Mouse (Mus musculus) olfactory bulb, adult 2 months (tissue): ENCODE measurements around the gene Vcl.

ENCODE experiments used
- CTCF ChIP-seq: fragments of 200-500 bp; IDR thresholded peaks from 2 replicates; pipeline ENCODE4 v1.5.1; 2012; ENCODE audit warnings: low read depth, mild to moderate bottlenecking, low read length, moderate library complexity; ENCODE audit not compliant: insufficient read depth
- POLR2A ChIP-seq: fragments of 200-500 bp; IDR thresholded peaks from 2 replicates; pipeline ENCODE4 v1.6.1; 2012; ENCODE audit warnings: mild to moderate bottlenecking, low read depth, low read length, moderate library complexity; ENCODE audit not compliant: insufficient read depth

DNA sequence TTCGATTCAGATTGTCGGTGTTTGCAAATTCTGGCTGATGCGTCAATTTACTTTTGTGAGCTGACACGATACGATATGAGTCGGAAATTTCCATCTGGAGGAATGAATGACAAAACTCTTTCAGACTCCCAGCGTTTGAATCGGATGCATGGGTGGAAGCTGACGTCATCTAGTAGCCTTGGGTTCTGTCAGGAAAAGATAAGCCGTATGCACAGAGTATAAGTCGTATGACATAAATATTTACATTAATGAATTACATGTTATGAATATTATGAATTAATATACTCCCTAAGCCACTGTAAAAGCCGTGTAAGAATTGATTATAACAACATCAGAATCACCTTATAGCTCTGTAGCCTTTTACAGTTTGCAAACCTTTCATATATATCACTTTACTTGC lies 109.9 kb downstream of the Vcl start:
- no peak for TF ChIP-seq POLR2A
- no peak for TF ChIP-seq CTCF
